Mouse (Mus musculus) kidney, embryonic 16.5 days (tissue): ENCODE results near the gene Alg5. TPM values are rescaled to one million over a fixed set of nuclear protein-coding genes. Genes with fewer than 3 reads are reported as not detected.
"Not testable (repeated sequence)": the region's sequence is repeated elsewhere in the genome, so short reads cannot be mapped to it uniquely, and the experiment has no call there.

Experiments
- ATAC-seq: fragments of 200-750 bp; cut with Nextera tagmentation; 2 replicates; pipeline ENCODE4 v1.8.0; 2017; ENCODE audit warnings: moderate TSS enrichment; ENCODE audit not compliant: low FRiP score, low TSS enrichment
- H3K27ac ChIP-seq: fragments of 300-500 bp; sonication (generic); 2 replicates; pipeline ENCODE4 v1.5.1; 2014; ENCODE audit warnings: low read length
- H3K27me3 ChIP-seq: fragments of 300-500 bp; sonication (generic); 2 replicates; pipeline ENCODE4 v1.6.1; 2014; ENCODE audit warnings: low read length, control low read depth, mixed read lengths; ENCODE audit not compliant: insufficient read depth
- H3K36me3 ChIP-seq: fragments of 300-500 bp; sonication (generic); 2 replicates; pipeline ENCODE4 v1.6.1; 2014; ENCODE audit warnings: low read length, control low read depth, mixed read lengths; ENCODE audit not compliant: insufficient read depth
- H3K4me1 ChIP-seq: fragments of 300-500 bp; sonication (generic); 2 replicates; pipeline ENCODE4 v1.6.1; 2014; ENCODE audit warnings: low read length, control low read depth, mixed read lengths; ENCODE audit not compliant: insufficient read depth
- H3K4me2 ChIP-seq: fragments of 300-500 bp; sonication (generic); replicated peaks from 2 replicates; pipeline ENCODE4 v1.6.1; 2014; ENCODE audit warnings: low read depth, low read length
- H3K4me3 ChIP-seq: fragments of 300-500 bp; sonication (generic); 2 replicates; pipeline ENCODE4 v1.5.1; 2014; ENCODE audit warnings: mild to moderate bottlenecking, low read length
- H3K9ac ChIP-seq: fragments of 300-500 bp; sonication (generic); replicated peaks from 2 replicates; pipeline ENCODE4 v1.6.1; 2014; ENCODE audit warnings: low read length
- H3K9me3 ChIP-seq: fragments of 300-500 bp; sonication (generic); 2 replicates; pipeline ENCODE4 v1.6.1; 2016; ENCODE audit warnings: low read length, control low read depth
- WGBS: fragments of 180-500 bp; shearing (Covaris S2); extraction: QIAGEN DNeasy Blood & Tissue Kit; methylation state at CpG from one replicate; pipeline ENCODE4 v1.1.7; 2014; 5-methylcytosine and 5-hydroxymethylcytosine counted together
- polyA plus RNA-seq: library from polyadenylated mRNA; unstranded; fragments of >200 nt; fragmentation: Nextera tagmentation; extraction: Ambion mirVana; gene quantifications from 2 replicates; pipeline ENCODE4 v1.2.1, GENCODE M21; 2015

Gene Alg5
- polyA plus RNA-seq = 58.8 TPM in 2 replicates

DNA sequence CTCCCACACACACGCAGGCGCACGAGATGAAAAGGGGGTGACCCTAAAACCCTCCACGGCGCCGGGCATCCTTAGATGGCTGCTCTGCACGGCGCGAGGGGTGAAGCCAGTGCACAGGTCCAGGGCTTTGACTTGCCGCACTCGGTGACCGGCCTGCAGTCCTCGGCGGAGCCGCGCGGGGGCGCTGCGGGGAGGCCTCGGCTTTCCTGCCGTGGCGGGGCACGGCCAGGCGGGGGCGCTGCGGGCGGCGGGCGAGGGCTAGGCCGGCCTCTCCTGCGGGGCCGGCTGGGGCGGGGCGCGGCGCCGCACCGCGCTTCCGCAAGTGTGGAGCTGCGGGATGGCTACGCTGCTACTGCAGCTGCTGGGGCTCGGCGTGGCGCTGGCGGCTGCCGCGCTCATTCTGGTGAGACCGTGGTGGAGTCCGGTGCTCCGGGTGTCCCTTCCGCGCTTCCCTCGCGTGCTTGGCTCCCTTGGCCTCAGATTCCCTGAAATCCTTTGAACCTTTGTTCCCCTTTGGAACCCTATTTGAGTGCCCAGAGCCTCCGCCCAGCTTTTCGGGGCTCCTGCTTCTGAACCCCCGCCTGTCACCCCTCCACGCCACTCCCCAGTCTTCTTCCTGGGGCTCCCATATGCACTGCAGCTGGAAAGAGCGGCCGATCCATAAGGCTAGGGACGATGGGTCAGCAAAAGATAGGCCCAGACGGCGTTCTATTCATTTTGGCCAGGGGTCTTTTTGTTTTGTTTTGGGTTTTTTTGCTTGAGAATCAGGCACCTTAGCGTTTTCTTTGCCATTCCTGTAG, at the start of gene Alg5, which contains the start of gene Exosc8:
Alg5 (plus strand) TSS at position 293 of the 800 bp plus-strand sequence.
Exosc8 (minus strand) TSS at position 147 of the 800 bp plus-strand sequence.
- Histone ChIP-seq H3K36me3 (peaks cover 22% of the 10 kb centered on the region; the same call in 1 of the 2 replicates), H3K27ac (peak within 1 kb of the TSS; percentile 100), H3K9me3 (no peaks in the 10 kb centered on the region), H3K4me3 (peak within 1 kb of the TSS; percentile 70), H3K4me2 (peak within 1 kb of the TSS; percentile 79), H3K4me1 (peaks cover 8% of the 10 kb centered on the region), H3K9ac (peak within 1 kb of the TSS; percentile 92), H3K27me3 (no peaks in the 10 kb centered on the region)
- whole genome bisulfite sequencing = 0% methylated on average over 55 of the region's 65 CpGs
- peak; percentile 94 for ATAC-seq

DNA sequence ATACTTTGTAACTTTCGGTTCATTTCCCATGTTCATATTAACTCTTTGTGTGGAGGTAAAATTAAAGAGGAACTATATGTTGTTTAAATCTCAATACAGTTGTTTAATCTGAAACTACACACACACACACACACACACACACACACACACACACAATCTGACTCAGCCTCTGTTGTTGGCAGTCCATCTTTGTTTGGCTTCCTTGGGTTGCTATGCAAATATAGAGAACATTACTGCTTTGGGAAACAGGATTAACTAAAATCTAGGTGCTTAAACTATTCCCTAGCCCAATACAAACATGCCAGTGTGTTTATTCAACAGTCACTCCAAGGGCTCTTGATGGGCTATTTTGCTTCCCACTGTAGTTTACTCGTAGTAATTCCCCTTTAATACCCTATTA, 48.1 kb upstream of the Alg5 start:
- Histone ChIP-seq H3K9me3 (no peaks in the 10 kb centered on the region), H3K36me3 (no peaks in the 10 kb centered on the region), H3K4me1 (no peaks in the 10 kb centered on the region), H3K27ac (no peak overlapping the region), H3K9ac (no peak overlapping the region), H3K4me3 (no peak overlapping the region), H3K27me3 (no peaks in the 10 kb centered on the region), H3K4me2 (no peak overlapping the region)
- ATAC-seq = no peak
- WGBS = 73% methylated on average over 2 of the region's 2 CpGs

DNA sequence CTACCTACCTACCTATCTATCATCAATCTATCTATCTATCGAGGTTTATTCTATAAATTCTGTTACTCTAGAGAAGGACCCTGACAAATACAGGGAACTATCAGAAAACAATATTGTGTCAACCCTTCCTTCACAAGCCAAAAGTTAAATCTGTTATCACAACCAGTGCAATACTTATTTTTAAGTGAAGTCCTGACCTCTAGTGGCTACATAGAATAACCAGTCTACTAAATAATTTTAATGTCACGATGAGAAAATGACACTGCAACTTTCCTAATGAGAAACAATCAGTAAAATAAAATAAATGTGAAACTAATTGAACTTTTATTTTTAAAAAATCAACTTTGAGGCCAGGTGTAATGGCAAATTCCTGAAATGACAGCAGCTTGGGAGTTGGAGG, 46.2 kb upstream of the Alg5 start:
- Histone ChIP-seq H3K9ac (no peak overlapping the region), H3K4me3 (no peak overlapping the region), H3K4me1 (no peaks in the 10 kb centered on the region), H3K27ac (no peak overlapping the region), H3K36me3 (no peaks in the 10 kb centered on the region), H3K9me3 (no peaks in the 10 kb centered on the region), H3K4me2 (no peak overlapping the region), H3K27me3 (no peaks in the 10 kb centered on the region)
- ATAC-seq = no peak
- WGBS = 47% methylated on average over 2 of the region's 2 CpGs

DNA sequence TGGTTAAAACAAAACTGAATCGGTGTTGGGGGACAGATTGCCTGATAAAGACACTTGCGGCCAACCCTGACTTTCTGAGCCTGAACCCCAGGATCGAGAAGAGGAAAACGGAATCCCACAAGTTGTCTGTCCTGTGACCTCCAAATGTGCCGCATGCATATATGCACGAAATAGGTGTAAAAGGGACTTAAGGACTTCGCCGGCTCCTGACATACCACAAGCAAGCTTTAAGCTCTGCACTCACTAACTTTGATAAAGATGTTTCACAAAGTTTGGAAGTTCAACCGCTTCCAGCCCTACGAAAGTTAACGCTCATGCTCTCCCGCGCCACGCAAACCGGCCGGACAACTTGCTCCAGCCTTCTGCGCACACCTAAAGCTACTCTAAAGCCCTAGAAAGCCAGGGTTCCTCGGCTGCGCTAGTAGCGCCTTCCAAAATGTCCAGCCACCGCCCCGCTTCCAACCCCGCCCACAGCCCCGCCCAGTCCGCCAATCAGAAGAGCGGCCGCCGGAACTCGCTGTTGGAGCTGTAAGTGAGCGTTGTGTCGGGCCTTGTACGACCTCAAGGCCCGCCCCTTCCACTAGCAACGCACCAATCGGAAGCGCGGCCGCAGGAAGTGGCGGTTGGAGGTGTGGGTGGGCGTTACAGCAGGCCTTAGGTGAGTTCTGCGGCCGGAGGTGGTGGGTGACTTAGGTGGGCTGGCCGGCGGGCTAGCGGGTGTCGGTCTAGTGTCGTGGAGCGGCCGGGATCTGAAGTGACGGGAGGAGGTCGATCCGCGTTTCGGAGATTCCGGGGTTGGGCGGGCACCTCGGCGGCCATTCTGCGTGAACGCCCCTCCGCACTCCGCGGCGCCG, 42.9 kb upstream of the Alg5 start, which contains the start of gene Supt20:
Supt20 (plus strand) TSS at position 606 of the 854 bp plus-strand sequence.
- H3K4me3 ChIP-seq = peak within 1 kb of the TSS; percentile 64
- peaks cover 15% of the 10 kb centered on the region for H3K36me3 ChIP-seq
- peak; percentile 99 for ATAC-seq
- H3K4me2 ChIP-seq = peak within 1 kb of the TSS; percentile 87
- WGBS = 1% methylated on average over 65 of the region's 65 CpGs
- peak within 1 kb of the TSS; percentile 87 for H3K27ac ChIP-seq
- H3K27me3 ChIP-seq = no peaks in the 10 kb centered on the region
- peaks cover 5% of the 10 kb centered on the region; the same call in 1 of the 2 replicates for H3K4me1 ChIP-seq
- H3K9me3 ChIP-seq = no peaks in the 10 kb centered on the region
- H3K9ac ChIP-seq = peak within 1 kb of the TSS; percentile 76

DNA sequence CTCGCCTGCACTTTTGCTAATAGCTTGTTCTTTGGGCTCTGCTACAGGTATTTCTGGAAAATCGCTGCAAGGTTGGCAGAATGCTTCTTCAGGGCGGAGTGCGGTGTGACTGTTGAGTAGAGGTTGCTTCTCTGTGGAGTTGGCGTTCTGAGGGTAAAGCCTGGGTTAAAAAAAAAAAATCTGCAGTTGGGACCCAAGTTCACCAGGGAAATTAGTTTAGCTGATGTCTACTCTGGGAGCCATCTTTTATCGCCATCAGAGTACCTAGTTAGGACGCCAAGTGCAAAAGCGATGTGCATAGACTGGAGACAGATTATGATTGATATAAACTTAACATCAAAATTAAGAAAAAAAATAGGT, 42.3 kb upstream of the Alg5 start:
- WGBS = under 1% methylated on average over 8 of the region's 8 CpGs
- Histone ChIP-seq H3K27me3 (no peaks in the 10 kb centered on the region), H3K9me3 (no peaks in the 10 kb centered on the region), H3K9ac (peak overlapping the region; percentile 76), H3K4me2 (peak overlapping the region; percentile 70), H3K4me1 (peaks cover 5% of the 10 kb centered on the region; the same call in 1 of the 2 replicates), H3K4me3 (peak overlapping the region; percentile 64), H3K36me3 (peaks cover 18% of the 10 kb centered on the region), H3K27ac (peak overlapping the region; percentile 87)
- no peak; the same call in 1 of the 2 replicates for ATAC-seq

DNA sequence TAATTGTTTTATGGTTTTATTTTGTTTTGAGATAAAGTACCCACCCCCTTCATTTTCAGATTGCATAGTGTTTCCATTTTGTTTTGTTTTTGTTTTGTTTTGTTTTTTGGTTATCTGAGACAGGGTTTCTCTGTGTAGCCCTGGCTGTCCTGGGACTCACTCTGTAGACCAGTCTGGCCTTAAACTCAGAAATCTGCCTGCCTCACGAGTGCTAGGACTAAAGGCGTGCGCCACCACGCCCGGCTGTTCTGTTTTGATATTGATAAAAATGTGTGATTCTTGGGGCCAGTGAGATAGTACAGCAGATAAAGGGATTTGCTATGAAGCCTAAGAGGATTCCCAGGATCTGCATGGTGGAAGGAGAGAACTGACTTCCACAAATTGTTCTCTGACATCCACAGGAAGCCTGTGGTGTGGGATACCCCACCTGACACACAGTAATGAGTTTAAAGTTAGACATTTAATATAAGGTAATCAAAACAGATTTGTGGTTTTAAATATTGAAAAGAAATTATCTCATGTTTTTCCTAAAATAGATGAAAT, 35.5 kb upstream of the Alg5 start:
- H3K36me3 ChIP-seq = peaks cover 58% of the 10 kb centered on the region
- no peak overlapping the region for H3K9ac ChIP-seq
- no peaks in the 10 kb centered on the region for H3K27me3 ChIP-seq
- H3K4me2 ChIP-seq = no peak overlapping the region
- no peak overlapping the region for H3K27ac ChIP-seq
- ATAC-seq = no peak
- WGBS = 76% methylated on average over 5 of the region's 5 CpGs
- no peak overlapping the region for H3K4me3 ChIP-seq
- no peaks in the 10 kb centered on the region for H3K4me1 ChIP-seq
- no peaks in the 10 kb centered on the region for H3K9me3 ChIP-seq

DNA sequence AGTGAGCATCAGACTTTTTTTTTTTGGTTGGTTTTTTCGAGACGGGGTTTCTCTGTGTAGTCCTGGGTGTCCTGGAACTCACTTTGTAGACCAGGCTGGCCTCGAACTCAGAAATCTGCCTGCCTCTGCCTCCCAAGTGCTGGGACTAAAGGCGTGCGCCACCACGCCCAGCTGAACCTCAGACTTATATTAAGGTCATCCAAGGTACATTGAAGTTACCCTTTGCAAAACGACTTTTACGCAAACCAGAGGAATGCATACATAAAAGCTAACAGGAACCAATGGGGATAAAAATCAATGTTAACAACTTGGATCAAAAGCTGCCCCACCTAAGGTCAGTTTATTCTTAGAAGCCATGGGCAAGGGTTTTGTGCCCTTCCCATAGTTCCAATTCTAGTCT, 31.2 kb upstream of the Alg5 start:
- H3K36me3 ChIP-seq = peaks cover 65% of the 10 kb centered on the region
- H3K4me2 ChIP-seq, H3K27me3 ChIP-seq, H3K9me3 ChIP-seq, H3K27ac ChIP-seq, H3K9ac ChIP-seq, H3K4me3 ChIP-seq, H3K4me1 ChIP-seq, ATAC-seq: not testable (repeated sequence)
- 96% methylated on average over 8 of the region's 8 CpGs for WGBS

DNA sequence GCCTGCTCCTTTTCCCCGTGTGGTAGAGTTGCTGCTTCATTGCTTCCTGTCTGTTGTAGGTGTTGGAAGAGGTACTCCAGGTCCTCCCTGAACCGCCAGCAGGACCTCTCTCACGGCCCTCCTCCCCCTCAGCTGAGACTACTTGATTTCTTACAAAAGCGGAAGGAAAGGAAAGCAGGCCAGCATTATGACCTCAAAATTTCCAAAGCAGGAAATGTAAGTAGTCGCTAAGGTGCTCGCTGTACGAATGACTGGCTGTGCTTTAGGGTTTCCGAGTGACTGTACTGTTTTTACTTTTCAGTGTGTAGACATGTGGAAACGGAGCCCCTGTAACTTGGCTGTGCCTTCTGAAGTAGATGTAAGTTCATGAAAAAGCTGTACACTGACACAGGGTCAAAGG, 26.4 kb upstream of the Alg5 start:
- 72% methylated on average over 9 of the region's 9 CpGs for WGBS
- H3K9me3 ChIP-seq = no peaks in the 10 kb centered on the region
- no peak overlapping the region for H3K9ac ChIP-seq
- H3K27me3 ChIP-seq = no peaks in the 10 kb centered on the region
- H3K27ac ChIP-seq = no peak overlapping the region
- H3K4me3 ChIP-seq = no peak overlapping the region
- no peaks in the 10 kb centered on the region for H3K4me1 ChIP-seq
- H3K4me2 ChIP-seq = no peak overlapping the region
- ATAC-seq = no peak
- H3K36me3 ChIP-seq = peaks cover 69% of the 10 kb centered on the region

DNA sequence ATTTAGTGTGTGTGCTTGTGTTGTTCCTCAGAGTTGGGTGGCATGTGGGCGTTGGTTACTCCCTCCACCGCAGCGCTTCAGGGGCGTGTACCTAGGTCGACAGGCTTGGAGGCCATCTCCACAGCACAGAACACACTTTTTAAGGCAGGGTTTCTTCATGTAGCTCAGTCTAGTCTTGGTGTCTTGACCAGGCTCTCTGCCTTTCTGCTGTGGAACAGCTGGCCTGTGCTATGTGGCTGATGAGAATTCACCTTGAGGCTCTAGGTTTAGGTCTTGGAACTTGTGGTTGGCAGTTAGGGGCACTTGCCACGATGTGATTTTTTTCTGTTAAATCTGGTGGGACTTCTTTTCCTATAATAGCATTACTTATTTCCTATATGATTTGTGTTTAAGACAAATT, 21.1 kb upstream of the Alg5 start, which contains the start of gene Gm21958:
Gm21958 (minus strand) TSS at position 101 of the 400 bp plus-strand sequence.
- Histone ChIP-seq H3K4me2 (no peak within 1 kb of the TSS), H3K9ac (no peak within 1 kb of the TSS), H3K4me3 (no peak within 1 kb of the TSS), H3K27ac (no peak within 1 kb of the TSS), H3K9me3 (no peaks in the 10 kb centered on the region), H3K4me1 (no peaks in the 10 kb centered on the region), H3K27me3 (no peaks in the 10 kb centered on the region), H3K36me3 (peaks cover 69% of the 10 kb centered on the region)
- 86% methylated on average over 6 of the region's 6 CpGs for WGBS
- no peak for ATAC-seq
